Mouse (Mus musculus) forebrain, embryonic 15.5 days (tissue): Measurements from ENCODE around the gene Magi1. TPM values are rescaled to one million over a fixed set of nuclear protein-coding genes. Genes with fewer than 3 reads are reported as not detected.

Experiments used
- ATAC-seq: fragments of 200-750 bp; cut with Nextera tagmentation; replicated peaks from 2 replicates; pipeline ENCODE4 v1.8.0; 2017; ENCODE audit warnings: mild to moderate bottlenecking, moderate TSS enrichment, moderate library complexity
- H3K27ac ChIP-seq: fragments of 300-500 bp; sonication (generic); replicated peaks from 2 replicates; pipeline ENCODE4 v1.5.1; 2015; ENCODE audit warnings: mild to moderate bottlenecking, inconsistent platforms
- H3K27me3 ChIP-seq: fragments of 300-500 bp; sonication (generic); 2 replicates; pipeline ENCODE4 v1.6.1; 2015; ENCODE audit warnings: inconsistent platforms
- H3K36me3 ChIP-seq: fragments of 300-500 bp; sonication (generic); 2 replicates; pipeline ENCODE4 v1.6.1; 2015; ENCODE audit warnings: mild to moderate bottlenecking, inconsistent platforms
- H3K4me1 ChIP-seq: fragments of 300-500 bp; sonication (generic); 2 replicates; pipeline ENCODE4 v1.6.1; 2015; ENCODE audit warnings: inconsistent platforms
- H3K4me2 ChIP-seq: fragments of 300-500 bp; sonication (generic); replicated peaks from 2 replicates; pipeline ENCODE4 v1.6.1; 2015; ENCODE audit warnings: mild to moderate bottlenecking, inconsistent platforms
- H3K4me3 ChIP-seq: fragments of 300-500 bp; sonication (generic); 2 replicates; pipeline ENCODE4 v1.5.1; 2015; ENCODE audit warnings: mild to moderate bottlenecking, inconsistent platforms
- H3K9ac ChIP-seq: fragments of 300-500 bp; sonication (generic); replicated peaks from 2 replicates; pipeline ENCODE4 v1.6.1; 2015; ENCODE audit warnings: mild to moderate bottlenecking, inconsistent platforms
- H3K9me3 ChIP-seq: fragments of 300-500 bp; sonication (generic); 2 replicates; pipeline ENCODE4 v1.6.1; 2016; ENCODE audit warnings: inconsistent platforms
- WGBS: fragments of 180-500 bp; shearing (Covaris S2); methylation state at CpG from one replicate; pipeline ENCODE4 v1.1.7; 2015; ENCODE audit warnings: mixed read lengths; 5-methylcytosine and 5-hydroxymethylcytosine counted together
- polyA plus RNA-seq: library from polyadenylated mRNA; unstranded; fragments of >200 nt; fragmentation: Nextera tagmentation; extraction: Ambion mirVana; gene quantifications from 2 replicates; pipeline ENCODE4 v1.2.1, GENCODE M21; 2015

Magi1 gene
- polyA plus RNA-seq, 1 experiment from 2014 or later = 36.7 TPM

DNA sequence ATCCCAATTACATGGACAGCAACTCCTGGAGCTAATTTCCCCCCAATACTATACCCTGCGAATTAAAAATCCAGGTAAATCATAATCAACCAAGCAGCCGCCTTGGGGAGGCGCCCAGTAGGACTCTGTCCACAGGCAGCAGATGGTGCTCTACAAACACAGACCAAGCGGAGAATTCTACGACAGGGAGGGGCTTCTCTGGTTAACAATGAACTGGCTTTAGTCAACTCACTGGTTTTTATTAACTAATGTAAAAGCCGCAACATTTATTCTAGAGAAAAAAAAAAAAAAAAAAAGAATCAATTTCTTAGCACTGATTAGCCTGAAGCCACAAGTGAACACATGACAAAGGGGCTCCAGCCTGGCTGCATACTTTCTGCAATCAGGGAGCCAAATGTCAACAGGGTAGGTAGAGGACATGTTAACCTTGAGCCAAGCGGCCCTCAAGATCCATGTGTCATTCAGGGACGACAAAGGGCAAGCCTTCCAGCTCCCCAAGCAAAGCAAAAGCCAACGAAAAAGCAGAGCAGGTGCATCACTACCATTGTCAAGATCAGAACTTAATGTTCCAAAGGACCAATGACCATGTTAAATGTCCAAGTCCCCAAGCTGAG, 114.0 kb downstream of the Magi1 start:
- Histone ChIP-seq H3K27ac (no peak overlapping the region), H3K4me2 (no peak overlapping the region), H3K36me3 (no peaks in the 10 kb centered on the region), H3K4me1 (peaks cover 5% of the 10 kb centered on the region; the same call in 1 of the 2 replicates), H3K27me3 (no peaks in the 10 kb centered on the region), H3K9ac (no peak overlapping the region), H3K9me3 (no peaks in the 10 kb centered on the region), H3K4me3 (no peak overlapping the region)
- no peak for ATAC-seq
- 91% methylated on average over 9 of the region's 9 CpGs for WGBS

DNA sequence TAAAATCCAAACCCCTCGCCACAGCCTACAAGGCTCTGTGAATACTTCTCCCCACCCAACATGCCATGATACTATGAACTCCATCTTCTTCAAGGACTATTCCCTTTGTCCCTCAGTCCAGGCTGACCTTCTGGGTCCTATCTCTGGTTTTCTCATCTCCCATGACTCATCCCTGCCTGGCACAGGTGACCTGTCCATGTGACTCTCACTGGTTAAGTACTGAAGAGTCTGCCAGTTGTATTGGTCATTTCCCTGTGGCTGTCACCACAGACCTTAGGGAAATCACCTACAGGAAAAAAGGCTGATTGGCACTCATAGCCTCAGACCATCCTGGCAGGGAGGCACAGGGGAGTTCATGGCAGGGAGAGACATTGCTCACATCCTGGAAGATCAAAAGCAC, 117.8 kb downstream of the Magi1 start:
- no peak overlapping the region for H3K4me3 ChIP-seq
- 80% methylated on average over 1 of the region's 1 CpGs for WGBS

DNA sequence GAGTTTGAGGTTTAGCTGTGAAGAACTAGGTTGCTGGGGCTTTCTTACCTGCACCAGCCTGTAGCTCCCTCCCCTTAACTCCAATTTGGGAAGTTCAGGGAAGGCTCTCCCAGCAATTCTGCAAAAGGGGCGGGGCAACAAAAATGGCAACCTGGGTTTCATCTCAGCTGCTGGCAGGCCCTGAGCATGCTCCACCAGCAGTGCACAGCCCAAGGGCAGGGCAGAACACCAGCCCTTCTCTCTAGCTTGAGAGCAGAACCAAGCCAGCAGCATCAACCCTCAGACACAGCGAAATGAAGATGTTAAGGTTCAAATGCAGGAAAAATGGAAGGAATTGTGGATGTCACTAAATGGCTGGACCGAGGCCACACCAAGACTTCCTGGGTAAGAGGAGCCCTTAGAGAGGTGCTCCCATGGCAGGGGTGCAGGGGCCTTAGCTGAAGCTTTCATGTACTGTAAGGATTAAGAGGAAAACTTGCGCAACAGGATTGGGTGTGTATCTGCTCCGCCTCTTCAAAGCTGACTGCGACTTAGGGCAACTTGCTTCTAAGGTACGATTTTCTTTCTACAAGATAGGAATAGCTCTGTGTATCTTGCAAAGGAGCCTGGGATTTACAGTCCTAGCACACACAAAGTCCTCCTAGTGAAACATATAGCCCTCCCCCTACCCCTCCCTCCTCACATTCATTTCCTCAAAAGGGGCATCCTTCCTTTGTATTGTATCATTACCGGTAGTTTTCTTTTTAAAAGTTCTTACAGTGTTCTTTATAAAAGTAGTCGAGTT, 118.8 kb downstream of the Magi1 start:
- WGBS = 84% methylated on average over 9 of the region's 9 CpGs
- H3K27ac ChIP-seq = no peak overlapping the region

More for the DNA sequence above, 117.8 kb downstream of the Magi1 start:
- H3K9me3 ChIP-seq = no peaks in the 10 kb centered on the region
- no peaks in the 10 kb centered on the region for H3K36me3 ChIP-seq
- no peaks in the 10 kb centered on the region for H3K27me3 ChIP-seq
- peaks cover 28% of the 10 kb centered on the region for H3K4me1 ChIP-seq
- no peak overlapping the region for H3K27ac ChIP-seq
- H3K9ac ChIP-seq = no peak overlapping the region
- H3K4me2 ChIP-seq = no peak overlapping the region
- no peak for ATAC-seq

DNA sequence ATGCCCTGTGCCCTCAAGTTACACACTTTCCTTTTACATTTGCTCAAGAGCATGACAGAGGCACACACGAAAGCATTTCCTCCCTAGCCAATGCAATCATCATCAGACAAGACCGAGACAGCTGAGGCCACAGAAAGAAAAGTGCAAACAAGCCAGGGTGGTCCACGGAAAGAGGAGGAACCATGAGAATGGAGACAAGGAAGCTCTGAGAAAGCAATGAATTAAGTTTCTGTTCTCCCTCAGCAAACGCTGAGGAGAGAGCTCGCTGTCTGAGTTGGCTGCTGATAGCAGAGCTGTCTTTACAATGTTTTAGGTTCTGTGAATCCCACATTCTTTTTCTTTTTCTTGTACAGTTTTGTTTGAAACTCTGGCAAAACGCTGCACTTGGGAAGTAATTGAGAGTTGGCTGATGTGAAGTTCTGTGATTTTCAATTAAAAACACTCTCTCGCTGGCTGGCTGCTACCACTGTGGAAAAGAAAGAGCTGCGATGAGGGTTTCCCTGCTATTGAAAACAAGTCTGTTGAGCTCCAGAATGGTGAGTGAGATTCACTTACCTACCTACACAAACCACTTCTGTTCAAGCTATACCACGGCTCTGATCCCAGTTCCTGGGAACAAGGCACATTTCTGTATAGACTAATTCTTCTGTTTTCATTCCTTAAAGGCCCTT, 120.3 kb downstream of the Magi1 start:
- peak; percentile 63 for ATAC-seq
- H3K9ac ChIP-seq = peak overlapping the region; percentile 24; the same call in 1 of the 2 replicates
- no peaks in the 10 kb centered on the region for H3K36me3 ChIP-seq
- no peaks in the 10 kb centered on the region for H3K9me3 ChIP-seq
- 9% methylated on average over 9 of the region's 9 CpGs for WGBS
- H3K27me3 ChIP-seq = no peaks in the 10 kb centered on the region
- H3K27ac ChIP-seq = peak overlapping the region; percentile 74
- no peak overlapping the region for H3K4me3 ChIP-seq
- H3K4me1 ChIP-seq = peaks cover 28% of the 10 kb centered on the region
- H3K4me2 ChIP-seq = peak overlapping the region; percentile 17

More for the DNA sequence above, 118.8 kb downstream of the Magi1 start:
- ATAC-seq = no peak
- no peak overlapping the region for H3K4me2 ChIP-seq
- H3K4me1 ChIP-seq = peaks cover 28% of the 10 kb centered on the region
- H3K9me3 ChIP-seq = no peaks in the 10 kb centered on the region
- H3K9ac ChIP-seq = no peak overlapping the region
- H3K27me3 ChIP-seq = no peaks in the 10 kb centered on the region
- H3K36me3 ChIP-seq = no peaks in the 10 kb centered on the region
- H3K4me3 ChIP-seq = no peak overlapping the region

DNA sequence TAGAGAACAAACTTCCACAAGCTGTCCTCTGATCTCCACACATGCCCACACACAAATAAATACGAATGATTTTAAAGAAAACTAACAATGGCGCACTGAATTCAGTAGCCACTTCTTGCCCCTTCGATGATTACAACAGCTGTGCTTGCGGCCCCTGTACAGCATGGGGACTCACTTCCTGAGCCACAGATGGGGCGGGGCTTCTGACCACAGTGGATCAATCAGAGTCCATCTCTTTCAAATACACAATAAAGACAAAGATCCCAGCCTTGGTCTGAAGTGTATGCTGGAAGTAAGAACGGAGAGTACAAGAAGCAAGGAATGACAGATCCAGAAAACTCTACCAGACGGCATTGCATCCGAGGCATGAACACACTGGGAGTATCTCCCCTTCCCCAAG, 120.8 kb downstream of the Magi1 start:
- Histone ChIP-seq H3K9ac (no peak overlapping the region), H3K27ac (peak overlapping the region; percentile 74), H3K4me3 (no peak overlapping the region), H3K4me1 (peaks cover 28% of the 10 kb centered on the region), H3K9me3 (no peaks in the 10 kb centered on the region), H3K4me2 (peak overlapping the region; percentile 17), H3K27me3 (no peaks in the 10 kb centered on the region), H3K36me3 (no peaks in the 10 kb centered on the region)
- WGBS = 42% methylated on average over 8 of the region's 8 CpGs
- ATAC-seq = peak; percentile 51; the same call in 1 of the 2 replicates

DNA sequence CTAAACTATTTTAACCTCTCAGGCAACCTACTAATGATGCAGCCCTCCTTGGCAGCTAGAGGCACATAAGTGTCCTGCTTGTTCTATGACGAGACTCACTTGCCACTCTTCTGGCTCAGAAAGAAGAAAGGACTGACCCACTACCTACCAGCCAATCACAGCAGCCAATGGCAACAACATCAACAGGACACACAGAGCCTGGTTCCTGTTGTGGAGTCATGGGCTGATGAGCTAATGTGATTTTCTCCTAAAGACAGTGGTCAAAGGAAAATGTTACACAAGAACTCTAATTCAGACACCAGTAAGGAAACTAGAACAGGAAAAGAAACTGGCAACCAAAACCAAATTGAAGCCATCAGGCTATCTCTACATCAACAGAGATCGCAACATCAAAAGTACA, 124.5 kb downstream of the Magi1 start:
- Histone ChIP-seq H3K4me2 (no peak overlapping the region), H3K36me3 (no peaks in the 10 kb centered on the region), H3K9me3 (no peaks in the 10 kb centered on the region), H3K27ac (no peak overlapping the region), H3K27me3 (no peaks in the 10 kb centered on the region), H3K9ac (no peak overlapping the region), H3K4me3 (no peak overlapping the region), H3K4me1 (peaks cover 21% of the 10 kb centered on the region)
- WGBS = 72% methylated on average over 2 of the region's 2 CpGs
- ATAC-seq = no peak

DNA sequence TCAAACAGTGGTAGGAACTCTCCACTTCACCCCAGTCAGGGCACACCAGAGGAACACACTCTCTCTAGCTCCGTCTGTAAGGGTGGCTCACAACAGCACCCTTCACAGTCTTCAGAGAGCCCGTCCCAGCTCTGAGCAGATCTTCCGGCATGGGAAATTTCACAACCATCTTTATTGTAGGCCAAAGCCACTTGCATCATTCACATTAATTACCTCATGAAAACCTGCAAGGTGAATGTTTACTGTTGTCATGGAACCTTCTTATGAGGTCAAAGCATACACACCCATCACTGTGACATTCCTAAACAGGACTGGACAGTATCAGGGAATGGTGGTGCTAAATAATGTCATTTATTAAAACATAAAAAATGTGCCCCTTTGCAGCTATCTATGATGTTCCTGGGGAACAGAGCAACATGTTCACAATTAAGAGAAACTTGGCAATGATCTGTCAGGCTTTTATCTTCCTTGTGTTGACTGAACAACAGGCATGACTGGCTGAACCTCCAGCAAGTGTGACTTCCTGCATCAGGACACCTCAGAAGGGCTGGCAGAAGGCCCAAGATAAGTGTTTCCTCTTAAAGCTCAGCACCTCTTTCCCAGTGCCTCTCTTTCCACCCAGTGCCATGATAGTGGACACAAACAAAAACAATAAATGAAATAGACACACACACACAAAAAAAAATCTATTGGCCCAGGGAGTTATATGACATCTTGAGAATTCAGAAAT, 125.4 kb downstream of the Magi1 start:
- WGBS = 92% methylated on average over 3 of the region's 3 CpGs

DNA sequence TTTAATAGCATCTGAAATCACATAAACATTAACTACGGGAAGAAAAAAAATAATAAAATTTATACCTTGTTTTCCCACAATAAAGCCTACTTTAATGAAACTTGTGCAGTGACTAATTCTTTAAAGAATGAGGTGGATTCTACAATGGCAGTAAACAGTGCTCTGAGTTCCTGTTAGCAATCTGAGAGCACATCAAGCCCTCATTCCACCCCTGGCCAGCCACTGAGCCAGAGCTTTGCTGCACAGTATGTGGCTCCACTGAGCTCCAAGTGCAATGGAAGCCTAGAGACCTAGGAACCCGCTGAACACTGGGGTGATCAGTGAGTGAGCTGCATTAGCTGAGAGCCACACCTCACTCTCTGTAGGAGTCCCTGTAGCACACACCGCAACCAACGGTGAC, 127.7 kb downstream of the Magi1 start:
- H3K9me3 ChIP-seq = no peaks in the 10 kb centered on the region
- H3K4me1 ChIP-seq = no peaks in the 10 kb centered on the region; the same call in 1 of the 2 replicates
- 72% methylated on average over 4 of the region's 4 CpGs for WGBS
- no peak overlapping the region for H3K4me2 ChIP-seq
- no peaks in the 10 kb centered on the region for H3K36me3 ChIP-seq
- H3K27me3 ChIP-seq = no peaks in the 10 kb centered on the region
- no peak overlapping the region for H3K9ac ChIP-seq
- no peak overlapping the region for H3K27ac ChIP-seq
- H3K4me3 ChIP-seq = no peak overlapping the region
- no peak for ATAC-seq

More for the DNA sequence above, 125.4 kb downstream of the Magi1 start:
- Histone ChIP-seq H3K27me3 (no peaks in the 10 kb centered on the region), H3K9me3 (no peaks in the 10 kb centered on the region), H3K4me2 (no peak overlapping the region), H3K4me1 (peaks cover 11% of the 10 kb centered on the region), H3K27ac (no peak overlapping the region), H3K9ac (no peak overlapping the region), H3K4me3 (no peak overlapping the region), H3K36me3 (no peaks in the 10 kb centered on the region)
- no peak for ATAC-seq

DNA sequence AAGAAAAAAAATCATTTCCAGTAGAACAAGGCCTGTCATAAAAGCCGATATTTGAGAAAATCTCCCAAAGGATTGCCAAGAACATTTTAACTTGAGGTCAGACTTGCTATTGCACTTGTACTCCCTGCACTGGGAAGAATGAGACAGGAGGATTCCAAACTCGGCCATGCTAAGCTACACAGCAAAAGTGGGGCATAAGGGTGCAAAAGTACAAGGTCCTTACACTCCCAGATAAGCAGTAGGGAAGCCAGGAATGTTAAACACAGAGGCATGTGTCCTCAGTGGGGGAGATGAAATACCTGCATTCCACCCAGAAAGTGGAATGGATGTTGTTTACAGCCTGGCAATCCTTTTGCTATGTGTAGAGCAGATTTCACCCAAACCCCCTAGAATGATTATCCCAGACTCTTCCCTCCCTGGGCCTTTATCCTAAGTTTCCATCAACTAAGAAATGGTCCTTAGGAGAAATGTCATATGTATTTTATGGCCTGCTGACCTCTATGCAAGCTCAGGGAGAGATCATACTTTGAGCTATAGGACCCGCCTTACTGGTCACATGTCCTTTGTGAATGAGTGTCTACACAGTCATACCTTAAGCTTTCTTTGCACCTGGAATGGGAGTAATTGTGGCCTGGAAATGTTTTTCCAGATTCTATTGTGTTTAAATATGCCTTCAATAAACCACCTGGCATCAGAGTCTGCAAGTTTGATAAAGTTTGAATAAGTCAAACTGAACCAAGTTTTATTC, 128.7 kb downstream of the Magi1 start:
- WGBS = 87% methylated on average over 3 of the region's 3 CpGs
- H3K27me3 ChIP-seq = no peaks in the 10 kb centered on the region
- no peaks in the 10 kb centered on the region for H3K9me3 ChIP-seq
- H3K4me3 ChIP-seq = no peak overlapping the region
- H3K9ac ChIP-seq = no peak overlapping the region
- H3K27ac ChIP-seq = no peak overlapping the region
- H3K36me3 ChIP-seq = no peaks in the 10 kb centered on the region
- ATAC-seq = no peak
- H3K4me1 ChIP-seq = peaks cover under 1% of the 10 kb centered on the region; the same call in 1 of the 2 replicates
- no peak overlapping the region for H3K4me2 ChIP-seq

DNA sequence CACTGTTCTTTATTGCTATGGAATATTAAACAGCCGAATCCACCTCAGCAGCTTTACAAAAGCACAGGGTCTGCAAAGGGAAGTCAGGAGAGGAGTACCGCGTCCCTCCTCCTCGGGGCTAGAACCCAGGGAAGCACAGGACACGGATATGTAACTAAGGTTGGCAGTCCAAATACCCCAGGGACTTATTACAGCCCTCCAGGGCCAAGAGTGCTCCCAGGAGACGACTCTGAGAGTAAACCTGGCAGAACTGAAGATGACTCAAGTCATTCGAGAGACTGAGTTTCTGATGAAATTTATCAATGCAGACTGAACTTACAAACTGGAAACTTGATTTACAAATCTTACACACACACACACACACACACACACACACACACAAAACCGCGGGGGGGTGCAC, 130.8 kb downstream of the Magi1 start:
- whole genome bisulfite sequencing = 88% methylated on average over 9 of the region's 9 CpGs
- Histone ChIP-seq H3K4me2 (no peak overlapping the region), H3K4me3 (no peak overlapping the region), H3K27ac (no peak overlapping the region), H3K4me1 (0 out of 2 replicates have a peak, but pooled peaks cover 5% of the 10 kb centered on the region), H3K27me3 (no peaks in the 10 kb centered on the region), H3K9me3 (no peaks in the 10 kb centered on the region), H3K9ac (no peak overlapping the region), H3K36me3 (no peaks in the 10 kb centered on the region)
- no peak for ATAC-seq

DNA sequence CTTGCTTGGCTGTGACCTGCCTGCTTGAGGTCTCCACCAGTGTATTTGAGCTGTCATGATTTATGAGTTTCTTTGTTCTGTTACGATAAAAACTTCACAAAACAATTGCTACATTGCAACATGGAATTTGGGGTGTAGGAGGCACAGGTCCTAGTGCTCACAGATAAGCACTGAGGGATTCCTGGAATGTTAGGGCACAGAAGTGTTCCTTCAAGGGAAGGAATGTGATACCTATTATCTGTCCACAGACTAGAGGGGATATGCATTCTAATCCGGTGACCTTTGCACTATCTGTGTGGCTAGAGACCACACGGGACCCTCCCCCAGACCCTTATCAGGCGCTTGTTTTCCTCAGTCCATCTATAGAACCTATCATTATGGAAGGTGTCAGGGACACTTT, 132.8 kb downstream of the Magi1 start:
- Histone ChIP-seq H3K9ac (no peak overlapping the region), H3K9me3 (no peaks in the 10 kb centered on the region), H3K4me1 (0 out of 2 replicates have a peak, but pooled peaks cover 5% of the 10 kb centered on the region), H3K4me2 (no peak overlapping the region), H3K36me3 (no peaks in the 10 kb centered on the region), H3K27ac (no peak overlapping the region), H3K4me3 (no peak overlapping the region), H3K27me3 (no peaks in the 10 kb centered on the region)
- WGBS = 77% methylated on average over 4 of the region's 4 CpGs
- no peak for ATAC-seq
